Mouse (Mus musculus) brain, adult 2 months (tissue): ENCODE measurements at regions not wholly inside any gene's neighbourhood (a gene's known extent, or its start where the extent isn't known, plus 50 kb on each side); places are given as distances from the start of the nearest gene placed in this dataset.
A peak's percentile ranks its signal among the peaks of the same experiment; 100 is the strongest.
"Not testable (repeated sequence)": the region's sequence is repeated elsewhere in the genome, so short reads cannot be mapped to it uniquely, and the experiment has no call there.

Experiments
- DNase-seq: peaks from one replicate; pipeline ENCODE4 v3.0.0; 2011; ENCODE audit warnings: low read depth, low spot score

DNA sequence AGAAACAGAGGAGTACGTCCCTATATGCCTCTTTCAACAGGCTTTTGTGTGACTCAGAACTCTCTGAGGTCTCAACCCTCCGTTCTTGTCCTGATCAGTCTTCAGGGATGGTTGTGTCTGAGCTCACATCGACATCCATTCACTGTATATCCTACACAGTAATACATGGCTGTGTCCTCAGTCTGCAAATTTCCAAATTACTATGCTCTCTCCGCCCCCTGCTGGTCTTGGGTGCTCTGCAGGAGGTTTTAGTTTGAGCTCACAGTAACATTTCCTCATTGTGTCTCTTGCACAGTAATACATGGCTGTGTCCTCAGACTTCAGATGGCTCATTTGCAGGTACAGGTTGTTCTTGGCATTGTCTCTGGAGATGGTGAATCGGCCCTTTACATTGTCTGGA lies 53.5 kb downstream of the Adam6a start:
- DNase-seq = peak; percentile 1

GRCm38 (mm10) chr12:113610924-113611323 lies 67.2 kb downstream of the Adam6a start:
- DNase-seq = peak; percentile 25

GRCm38 (mm10) chr12:113625221-113625620 lies 81.5 kb downstream of the Adam6a start:
- DNase-seq = not testable (repeated sequence)

DNA sequence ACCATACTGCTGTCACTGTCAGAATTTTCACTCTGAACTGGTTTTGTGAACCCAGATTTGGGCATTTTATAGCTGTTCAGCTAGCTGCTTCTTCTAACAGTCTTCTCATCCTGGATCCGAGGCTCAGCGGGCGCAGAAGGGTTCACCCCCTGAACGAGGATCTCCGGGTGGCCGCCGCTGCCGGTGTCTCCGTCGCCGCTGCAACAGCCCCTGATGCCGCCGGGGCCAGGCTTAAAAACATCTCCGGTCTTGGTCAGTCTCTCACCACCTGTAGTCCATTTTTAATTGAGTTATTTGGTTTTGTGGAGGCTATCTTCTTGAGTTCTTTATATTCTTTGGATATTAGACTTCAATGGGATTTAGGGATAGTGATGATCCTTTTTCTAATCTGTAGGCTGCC lies 87.1 kb downstream of the Adam6a start:
- DNase-seq = not testable (repeated sequence)
